Mouse (Mus musculus) thymus, postnatal 4 days (tissue): ENCODE results near the gene Cracr2b.

Source experiments
- DNase-seq: peaks from one replicate; pipeline ENCODE4 v3.0.0; 2021

Gene Cracr2b

DNA sequence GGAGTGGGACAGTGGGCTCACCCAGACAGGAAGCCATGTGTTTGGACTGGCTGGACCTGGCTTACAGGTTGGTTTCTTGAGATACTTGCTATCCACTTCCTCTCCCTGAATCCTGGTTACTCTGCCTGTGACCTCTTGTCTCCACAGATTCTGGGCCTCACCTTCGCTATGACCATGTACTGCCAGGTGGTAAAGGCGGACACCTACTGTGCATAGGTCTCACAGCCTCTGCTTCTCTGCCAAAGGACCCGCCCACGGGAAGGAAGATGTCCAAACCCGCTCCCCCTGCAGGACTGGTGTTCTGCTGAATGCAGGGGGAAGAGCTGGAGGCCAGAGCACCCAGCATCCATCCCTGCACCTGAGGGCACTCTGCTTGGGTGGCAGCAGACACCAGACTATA is 31.8 kb downstream of the Cracr2b start:
- DNase-seq: no peak

- DNase-seq: no peak
Observed at GRCm38 (mm10) chr7:141493729-141494128, 32.8 kb downstream of the Cracr2b start.

- DNase-seq: no peak
Observed at GRCm38 (mm10) chr7:141495379-141495778, 34.5 kb downstream of the Cracr2b start.

DNA sequence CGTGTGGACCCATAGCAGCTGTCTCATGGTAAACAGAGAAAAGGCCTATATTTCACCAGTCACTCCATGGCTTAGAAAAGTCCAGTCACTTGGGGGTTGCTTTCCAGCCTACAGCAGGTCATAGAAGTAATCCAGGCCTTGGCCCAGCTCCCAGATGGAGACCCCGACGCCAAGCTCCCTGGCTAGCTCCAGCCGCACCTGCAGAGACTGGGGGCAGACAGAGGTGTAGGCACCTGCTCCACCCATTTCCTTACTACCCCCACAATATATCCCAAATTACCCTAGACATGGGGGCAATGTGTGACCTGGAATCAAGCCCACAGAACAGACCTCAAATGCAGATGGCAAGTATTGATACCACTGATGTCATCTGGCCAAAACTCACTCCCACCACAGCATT is 35.0 kb downstream of the Cracr2b start:
- no peak for DNase-seq

- DNase-seq: no peak
Observed at GRCm38 (mm10) chr7:141497600-141497999, 36.7 kb downstream of the Cracr2b start.

- no peak for DNase-seq
Observed at GRCm38 (mm10) chr7:141501820-141502555, 41.1 kb downstream of the Cracr2b start.

GRCm38 (mm10) chr7:141502556-141502905 is 41.6 kb downstream of the Cracr2b start:
- DNase-seq: no peak

GRCm38 (mm10) chr7:141506278-141506677 is 45.4 kb downstream of the Cracr2b start:
- no peak for DNase-seq

DNA sequence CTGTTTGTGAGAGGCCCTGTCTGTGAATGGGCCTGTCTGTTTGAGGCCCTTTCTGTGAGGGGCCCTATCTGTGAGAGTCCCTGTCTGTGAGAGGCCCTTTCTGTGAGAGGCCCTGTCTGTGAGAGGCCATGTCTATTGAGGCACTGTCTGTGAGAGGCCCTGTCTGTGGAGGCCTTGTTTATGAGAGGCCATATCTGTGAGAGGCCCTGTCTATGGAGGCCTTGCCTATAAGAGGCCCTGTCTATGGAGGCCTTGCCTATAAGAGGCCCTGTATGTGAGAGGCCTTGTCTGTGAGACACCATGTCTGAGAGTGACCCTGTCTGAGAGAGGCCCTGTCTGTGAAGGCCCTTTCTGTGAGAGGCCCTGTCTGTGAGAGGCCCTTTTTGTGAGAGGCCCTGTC is 47.3 kb downstream of the Cracr2b start:
- DNase-seq: no peak

GRCm38 (mm10) chr7:141510196-141510595 is 49.3 kb downstream of the Cracr2b start:
- DNase-seq: no peak

GRCm38 (mm10) chr7:141510681-141511191 is 49.8 kb downstream of the Cracr2b start:
- DNase-seq: no peak
